Mouse (Mus musculus): Measurements from ENCODE around the gene Zfp865.

DNA sequence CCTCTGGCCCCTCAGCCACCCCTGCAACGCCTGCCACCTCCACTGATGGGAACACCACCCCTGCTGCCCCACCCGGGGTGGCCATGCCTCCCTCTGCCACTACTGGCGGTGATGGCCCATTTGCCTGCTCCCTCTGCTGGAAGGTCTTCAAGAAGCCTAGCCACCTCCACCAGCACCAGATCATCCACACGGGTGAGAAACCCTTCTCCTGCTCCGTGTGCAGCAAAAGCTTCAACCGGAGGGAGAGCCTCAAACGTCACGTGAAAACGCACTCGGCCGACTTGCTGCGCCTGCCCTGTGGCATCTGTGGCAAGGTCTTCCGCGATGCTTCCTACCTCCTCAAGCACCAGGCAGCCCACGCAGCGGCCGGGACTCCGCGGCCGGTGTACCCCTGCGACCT is 9.8 kb downstream of the Zfp865 start:
- TF ChIP-seq CTCF (IDR thresholded peaks at IDR 0.05) (no peak), POLR2A (IDR thresholded peaks at IDR 0.05; ENCODE audit: insufficient read depth, low read depth, low read length) (no peak)

Measured in heart, adult 2 months (tissue).